Mouse (Mus musculus): Measurements from ENCODE around the gene Fbxw7. TPM values are rescaled to one million over a fixed set of nuclear protein-coding genes. Genes with fewer than 3 reads are reported as not detected.

The Fbxw7 gene
- polyA plus RNA-seq, 1 experiment from 2014 or later, result 13.8 TPM

DNA sequence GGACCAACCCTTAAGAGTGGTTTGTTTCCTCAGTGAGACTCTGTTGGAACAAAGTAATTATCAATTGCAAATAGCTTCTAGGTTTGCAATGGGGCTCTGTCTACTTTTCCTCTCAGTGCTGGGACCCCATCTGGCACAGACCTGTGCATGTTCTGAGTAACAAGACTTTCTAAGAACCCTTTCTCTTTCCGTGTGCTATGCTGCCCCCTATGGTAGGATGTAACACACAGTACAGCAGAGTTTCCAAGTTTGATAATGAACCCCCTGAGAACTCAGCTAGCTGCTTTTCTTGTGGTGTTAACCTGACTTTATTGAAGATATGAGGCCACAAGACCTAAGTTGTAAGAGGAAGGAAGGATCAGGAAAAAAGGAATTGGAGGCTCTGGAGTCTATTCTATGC is 91.5 kb downstream of the Fbxw7 start:
- 26% methylated on average over 1 of the region's 1 CpGs for WGBS

DNA sequence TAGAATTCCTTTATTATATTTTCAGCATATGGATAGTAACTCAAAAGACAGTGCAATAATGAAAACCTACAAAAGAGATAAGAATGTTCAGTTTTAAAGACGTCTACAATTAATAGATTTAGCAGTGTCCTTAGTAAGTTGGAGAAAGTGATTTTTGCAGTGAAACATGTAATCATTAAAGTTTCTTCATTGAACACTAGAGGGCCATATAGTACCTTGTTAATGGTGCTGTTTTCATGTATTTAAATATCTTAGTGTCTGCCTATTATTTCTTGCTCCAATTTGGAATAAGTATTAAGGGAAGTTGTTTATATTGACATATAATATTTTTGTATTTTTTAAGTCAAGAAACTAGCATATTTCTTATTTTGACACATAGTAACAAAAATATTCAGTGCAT is 99.2 kb downstream of the Fbxw7 start:
- Histone ChIP-seq H3K9me3 (no peaks in the 10 kb centered on the region), H3K36me3 (no peaks in the 10 kb centered on the region), H3K4me1 (no peaks in the 10 kb centered on the region), H3K9ac (no peak overlapping the region), H3K4me2 (replicated peaks) (no peak overlapping the region), H3K27ac (no peak overlapping the region), H3K27me3 (no peaks in the 10 kb centered on the region), H3K4me3 (no peak overlapping the region)
- ATAC-seq (ENCODE audit: insufficient number of reproducible peaks, insufficient read depth, low FRiP score, low TSS enrichment), result no peak
- WGBS, result 63% methylated on average over 1 of the region's 1 CpGs

More for the DNA sequence above, 91.5 kb downstream of the Fbxw7 start:
- Histone ChIP-seq H3K4me3 (no peak overlapping the region), H3K36me3 (no peaks in the 10 kb centered on the region; the same call in 1 of the 2 replicates), H3K4me1 (no peaks in the 10 kb centered on the region), H3K9me3 (no peaks in the 10 kb centered on the region), H3K27ac (no peak overlapping the region), H3K9ac (no peak overlapping the region), H3K4me2 (replicated peaks) (no peak overlapping the region), H3K27me3 (no peaks in the 10 kb centered on the region)
- ATAC-seq (ENCODE audit: insufficient number of reproducible peaks, insufficient read depth, low FRiP score, low TSS enrichment), result no peak

DNA sequence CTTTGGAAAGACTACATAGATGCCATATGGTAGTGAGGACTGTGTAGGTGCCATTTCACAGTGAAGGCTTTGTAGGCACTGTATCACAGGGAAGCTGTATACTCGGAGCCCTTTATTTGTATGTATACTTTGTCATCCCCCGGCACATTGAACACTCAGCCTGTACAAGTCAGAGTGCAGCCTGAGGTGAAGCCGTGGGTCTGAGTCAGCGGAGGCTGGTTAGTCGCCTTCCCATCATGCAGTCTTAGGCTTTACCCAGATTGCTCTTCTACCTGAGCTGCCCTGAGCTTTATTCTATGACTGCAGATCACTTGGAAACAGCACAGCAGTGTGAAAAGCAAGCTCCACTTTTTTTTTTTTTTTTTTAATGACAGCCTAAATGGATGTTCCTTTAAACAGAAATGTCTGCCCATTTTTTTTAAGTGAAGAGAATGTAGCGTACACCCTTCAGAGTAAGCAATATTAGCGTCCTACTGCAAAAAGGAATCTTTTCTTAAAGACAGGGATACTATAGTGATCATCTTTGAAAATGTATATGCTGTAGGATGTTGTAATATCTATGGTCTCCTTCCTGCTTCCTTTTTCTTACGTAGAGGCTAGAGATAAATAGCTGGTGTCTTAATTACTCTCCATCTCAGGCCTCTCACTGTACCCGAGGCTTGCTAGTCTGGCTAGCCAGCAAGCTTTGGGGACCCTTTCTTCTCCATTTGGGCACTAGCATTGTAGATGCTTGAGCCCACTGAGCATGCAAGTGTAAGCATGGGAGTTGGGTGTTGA is 103.0 kb downstream of the Fbxw7 start:
- Histone ChIP-seq H3K4me1 (no peaks in the 10 kb centered on the region), H3K27me3 (no peaks in the 10 kb centered on the region), H3K36me3 (no peaks in the 10 kb centered on the region), H3K4me3 (no peak overlapping the region), H3K27ac (no peak overlapping the region), H3K4me2 (replicated peaks) (no peak overlapping the region), H3K9ac (no peak overlapping the region), H3K9me3 (no peaks in the 10 kb centered on the region)
- ATAC-seq (ENCODE audit: insufficient number of reproducible peaks, insufficient read depth, low FRiP score, low TSS enrichment), result no peak
- WGBS, result 83% methylated on average over 9 of the region's 9 CpGs

DNA sequence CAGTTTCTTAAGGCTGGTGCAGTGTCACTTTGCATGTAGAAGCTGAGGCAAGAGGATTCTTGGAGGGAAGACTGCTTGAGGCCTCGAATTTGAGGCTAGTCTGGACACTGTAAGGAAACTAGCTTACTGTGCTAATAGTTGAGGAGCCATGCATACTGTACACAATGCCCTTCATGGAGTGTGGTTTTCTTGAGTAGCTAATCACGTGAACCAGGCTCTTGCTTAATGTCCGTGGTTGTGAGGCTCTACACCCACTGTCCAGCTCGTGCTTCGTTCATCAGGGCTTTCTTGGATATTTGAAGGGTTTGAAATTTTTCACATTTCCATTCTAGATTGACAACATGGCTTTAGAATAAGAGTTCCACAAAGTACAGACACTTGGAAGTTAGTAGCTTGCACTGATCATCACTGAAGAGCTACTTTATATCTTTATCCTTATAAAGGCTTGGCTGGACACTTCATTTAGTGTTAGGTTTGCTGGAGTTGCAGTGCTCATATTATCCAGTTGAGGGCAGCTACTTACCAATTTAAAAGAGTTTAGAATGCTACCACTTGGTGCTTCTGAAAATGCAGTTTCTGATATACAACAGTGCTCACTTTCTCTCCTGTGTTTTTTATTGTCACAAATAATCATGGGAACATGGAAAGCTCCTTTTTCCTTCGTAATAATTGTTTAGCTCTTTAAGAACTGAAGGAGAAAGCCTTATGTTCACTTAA is 106.8 kb downstream of the Fbxw7 start:
- H3K4me2 ChIP-seq (replicated peaks), result no peak overlapping the region
- H3K9me3 ChIP-seq, result no peaks in the 10 kb centered on the region
- no peak for ATAC-seq (ENCODE audit: insufficient number of reproducible peaks, insufficient read depth, low FRiP score, low TSS enrichment)
- 76% methylated on average over 6 of the region's 6 CpGs for WGBS
- no peaks in the 10 kb centered on the region for H3K4me1 ChIP-seq
- H3K36me3 ChIP-seq, result no peaks in the 10 kb centered on the region
- no peaks in the 10 kb centered on the region for H3K27me3 ChIP-seq
- no peak overlapping the region for H3K4me3 ChIP-seq
- H3K9ac ChIP-seq, result no peak overlapping the region
- no peak overlapping the region for H3K27ac ChIP-seq

DNA sequence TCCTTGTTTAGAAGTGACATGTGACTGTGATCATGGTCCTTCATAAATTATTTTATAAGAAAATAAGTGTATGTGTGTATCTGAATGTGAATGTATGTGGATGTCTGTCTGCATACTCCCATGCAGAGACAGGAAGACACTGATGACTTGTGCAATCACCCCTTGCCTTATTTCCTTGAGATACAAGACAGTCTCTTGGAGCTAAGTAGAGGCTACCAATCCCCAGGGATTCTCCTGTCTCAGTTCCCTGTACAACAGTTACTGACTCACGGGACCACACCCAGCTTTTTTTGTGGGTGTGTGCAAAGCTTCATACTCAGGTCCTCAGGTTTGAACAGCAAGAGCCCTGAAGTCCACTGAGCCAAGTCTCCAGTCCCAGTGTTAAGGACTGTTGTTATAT is 108.2 kb downstream of the Fbxw7 start:
- 60% methylated on average over 1 of the region's 1 CpGs for WGBS
- H3K9ac ChIP-seq, result no peak overlapping the region

DNA sequence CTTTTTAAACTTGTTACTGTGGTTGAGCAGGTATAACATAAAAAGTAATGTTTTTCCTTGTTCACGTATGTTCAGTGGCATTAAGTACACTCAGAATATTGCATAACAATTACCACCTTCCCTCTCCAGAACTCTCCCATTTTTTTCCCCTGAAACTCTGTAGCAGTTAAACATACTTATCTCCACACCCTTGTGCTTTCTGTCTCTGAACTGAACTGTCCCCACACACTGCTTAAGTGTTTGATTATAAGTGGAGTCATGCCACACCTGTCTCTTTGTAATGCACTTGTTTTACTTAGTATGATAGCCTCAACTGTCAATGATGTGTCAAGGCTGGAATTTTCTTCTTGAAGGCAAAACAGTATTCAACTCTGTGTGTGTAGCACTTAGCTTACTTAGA is 108.6 kb downstream of the Fbxw7 start:
- Histone ChIP-seq H3K27me3 (no peaks in the 10 kb centered on the region), H3K4me2 (replicated peaks) (no peak overlapping the region), H3K4me1 (no peaks in the 10 kb centered on the region), H3K36me3 (no peaks in the 10 kb centered on the region), H3K4me3 (no peak overlapping the region), H3K9me3 (no peaks in the 10 kb centered on the region), H3K27ac (no peak overlapping the region), H3K9ac (no peak overlapping the region)
- ATAC-seq (ENCODE audit: insufficient number of reproducible peaks, insufficient read depth, low FRiP score, low TSS enrichment), result no peak
- 89% methylated on average over 1 of the region's 1 CpGs for WGBS

More for the DNA sequence above, 108.2 kb downstream of the Fbxw7 start:
- no peaks in the 10 kb centered on the region for H3K36me3 ChIP-seq
- no peak for ATAC-seq (ENCODE audit: insufficient number of reproducible peaks, insufficient read depth, low FRiP score, low TSS enrichment)
- H3K4me3 ChIP-seq, result no peak overlapping the region
- H3K4me2 ChIP-seq (replicated peaks), result no peak overlapping the region
- no peak overlapping the region for H3K27ac ChIP-seq
- H3K4me1 ChIP-seq, result no peaks in the 10 kb centered on the region
- H3K9me3 ChIP-seq, result no peaks in the 10 kb centered on the region
- no peaks in the 10 kb centered on the region for H3K27me3 ChIP-seq

DNA sequence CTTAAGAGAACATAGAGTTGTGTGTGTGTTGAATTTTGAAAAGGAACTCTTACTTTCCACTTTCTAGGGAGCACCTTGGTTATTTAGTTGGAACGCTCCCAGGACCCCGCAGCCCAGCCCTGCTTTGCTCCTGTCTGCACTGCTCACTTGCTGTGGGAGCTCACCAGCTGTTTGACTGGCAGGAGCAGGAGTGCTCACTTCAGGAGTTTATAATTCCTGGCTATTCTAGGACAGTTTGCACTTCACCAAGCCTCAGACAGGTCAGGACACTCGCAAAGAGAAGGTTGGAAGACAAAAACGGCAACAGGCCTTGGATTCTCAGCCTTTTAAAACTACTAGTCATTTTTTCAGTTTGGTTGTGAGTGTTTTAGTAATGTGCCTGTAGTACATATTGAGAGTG is 110.2 kb downstream of the Fbxw7 start:
- ATAC-seq (ENCODE audit: insufficient number of reproducible peaks, insufficient read depth, low FRiP score, low TSS enrichment), result no peak

DNA sequence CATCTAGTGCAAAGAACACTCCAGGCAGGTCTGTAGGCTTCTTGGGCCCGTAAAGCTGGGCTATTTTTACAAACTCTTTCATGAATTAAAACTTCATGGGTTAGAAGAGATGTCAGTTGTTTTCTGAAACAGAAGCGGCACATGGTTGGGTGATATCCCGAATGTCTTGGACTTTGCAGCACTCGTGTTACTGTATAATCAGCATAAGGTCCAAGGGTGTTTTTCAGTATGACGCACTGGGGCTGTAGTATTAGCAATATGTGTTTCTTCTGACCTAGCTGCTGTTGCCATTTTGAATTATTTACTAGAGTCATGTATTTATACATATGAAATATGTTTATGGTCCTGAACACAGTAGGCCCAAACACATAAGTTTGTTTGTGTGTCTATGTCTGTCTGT is 111.1 kb downstream of the Fbxw7 start:
- Histone ChIP-seq H3K4me1 (no peaks in the 10 kb centered on the region), H3K27ac (no peak overlapping the region), H3K36me3 (no peaks in the 10 kb centered on the region), H3K4me3 (no peak overlapping the region), H3K9me3 (no peaks in the 10 kb centered on the region), H3K27me3 (no peaks in the 10 kb centered on the region), H3K9ac (no peak overlapping the region), H3K4me2 (replicated peaks) (no peak overlapping the region)
- no peak for ATAC-seq (ENCODE audit: insufficient number of reproducible peaks, insufficient read depth, low FRiP score, low TSS enrichment)
- WGBS, result 82% methylated on average over 5 of the region's 5 CpGs

More for the DNA sequence above, 110.2 kb downstream of the Fbxw7 start:
- H3K36me3 ChIP-seq, result no peaks in the 10 kb centered on the region
- no peak overlapping the region for H3K9ac ChIP-seq
- 73% methylated on average over 4 of the region's 4 CpGs for WGBS
- no peaks in the 10 kb centered on the region for H3K4me1 ChIP-seq
- H3K27me3 ChIP-seq, result no peaks in the 10 kb centered on the region
- H3K4me3 ChIP-seq, result no peak overlapping the region
- H3K27ac ChIP-seq, result no peak overlapping the region
- H3K4me2 ChIP-seq (replicated peaks), result no peak overlapping the region
- no peaks in the 10 kb centered on the region for H3K9me3 ChIP-seq

DNA sequence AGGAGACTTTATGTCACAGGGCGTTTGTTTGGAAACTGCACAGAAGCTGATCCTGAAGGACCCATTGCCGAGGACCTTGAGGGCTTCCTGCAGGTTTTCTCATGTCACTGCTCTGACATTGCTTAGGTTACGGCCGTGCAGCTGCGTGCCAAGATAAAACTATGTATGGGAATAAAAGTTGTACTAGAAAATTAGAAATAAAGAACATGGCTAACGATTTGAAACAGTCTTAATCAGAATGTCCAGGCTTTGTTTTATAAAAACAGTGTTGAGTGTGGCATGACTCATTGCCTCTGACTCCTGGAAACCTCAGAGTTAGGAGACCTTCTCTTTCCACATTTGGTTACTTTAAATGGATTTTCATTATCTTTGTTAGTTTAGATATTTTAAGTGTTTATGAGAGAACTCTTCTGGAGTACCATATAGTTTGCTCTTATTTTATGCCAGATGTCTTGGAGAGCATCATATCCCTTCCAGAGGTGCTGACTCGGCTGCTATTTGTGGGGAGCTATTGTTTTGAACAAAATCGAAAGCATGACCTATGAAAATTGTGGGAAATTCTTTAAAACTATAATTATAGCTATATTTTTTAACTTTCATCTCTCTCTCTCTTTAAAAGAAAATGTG is 112.2 kb downstream of the Fbxw7 start:
- Histone ChIP-seq H3K9ac (no peak overlapping the region), H3K9me3 (no peaks in the 10 kb centered on the region), H3K36me3 (no peaks in the 10 kb centered on the region), H3K4me2 (replicated peaks) (no peak overlapping the region), H3K4me3 (no peak overlapping the region), H3K27me3 (no peaks in the 10 kb centered on the region), H3K27ac (no peak overlapping the region), H3K4me1 (no peaks in the 10 kb centered on the region)
- WGBS, result 83% methylated on average over 8 of the region's 8 CpGs
- no peak for ATAC-seq (ENCODE audit: insufficient number of reproducible peaks, insufficient read depth, low FRiP score, low TSS enrichment)

DNA sequence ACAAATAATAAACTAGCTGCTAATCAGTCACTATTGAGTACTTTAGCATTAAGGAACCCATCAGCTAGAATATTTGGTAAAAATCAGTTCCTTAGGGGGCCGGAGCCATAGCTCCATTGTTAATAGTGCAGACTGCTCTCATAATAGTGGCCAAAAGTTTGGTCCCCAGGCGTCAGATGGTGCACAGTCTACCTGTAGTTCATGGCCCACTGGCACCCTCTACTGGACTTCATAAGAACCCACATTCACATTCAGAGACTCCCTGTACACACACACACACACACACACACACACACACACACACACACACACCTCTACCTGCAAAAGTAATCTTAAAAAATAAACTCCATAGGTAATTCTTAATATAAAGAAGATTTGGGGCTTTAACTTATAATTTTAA is 112.8 kb downstream of the Fbxw7 start:
- ATAC-seq (ENCODE audit: insufficient number of reproducible peaks, insufficient read depth, low FRiP score, low TSS enrichment), result no peak
- Histone ChIP-seq H3K4me1 (no peaks in the 10 kb centered on the region), H3K4me2 (replicated peaks) (no peak overlapping the region), H3K27me3 (no peaks in the 10 kb centered on the region), H3K9ac (no peak overlapping the region), H3K4me3 (no peak overlapping the region), H3K9me3 (no peaks in the 10 kb centered on the region), H3K36me3 (no peaks in the 10 kb centered on the region), H3K27ac (no peak overlapping the region)
- WGBS, result 93% methylated on average over 2 of the region's 2 CpGs

DNA sequence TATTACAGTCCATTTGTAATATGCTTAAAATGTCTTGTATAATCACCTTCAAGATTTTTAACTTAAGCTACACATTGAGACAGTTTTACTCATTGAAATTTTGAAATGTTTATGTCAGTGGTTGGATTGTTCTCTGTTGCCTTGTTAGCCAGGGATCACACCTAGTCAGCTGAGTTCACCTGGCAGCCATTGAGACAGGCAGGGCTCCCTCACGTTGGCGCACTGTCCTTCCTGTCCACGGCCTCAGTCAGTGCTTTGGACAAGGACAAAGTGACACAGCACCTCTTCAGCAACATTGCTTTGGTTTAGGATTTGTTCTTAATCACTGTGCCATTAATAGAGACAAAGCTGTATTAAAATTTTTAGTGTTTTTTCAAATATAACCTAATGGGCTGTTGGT is 114.1 kb downstream of the Fbxw7 start:
- Histone ChIP-seq H3K36me3 (no peaks in the 10 kb centered on the region), H3K4me3 (no peak overlapping the region), H3K9ac (no peak overlapping the region), H3K4me2 (replicated peaks) (no peak overlapping the region), H3K9me3 (no peaks in the 10 kb centered on the region), H3K27ac (no peak overlapping the region), H3K4me1 (no peaks in the 10 kb centered on the region), H3K27me3 (no peaks in the 10 kb centered on the region)
- ATAC-seq (ENCODE audit: insufficient number of reproducible peaks, insufficient read depth, low FRiP score, low TSS enrichment), result no peak
- 92% methylated on average over 3 of the region's 3 CpGs for WGBS

DNA sequence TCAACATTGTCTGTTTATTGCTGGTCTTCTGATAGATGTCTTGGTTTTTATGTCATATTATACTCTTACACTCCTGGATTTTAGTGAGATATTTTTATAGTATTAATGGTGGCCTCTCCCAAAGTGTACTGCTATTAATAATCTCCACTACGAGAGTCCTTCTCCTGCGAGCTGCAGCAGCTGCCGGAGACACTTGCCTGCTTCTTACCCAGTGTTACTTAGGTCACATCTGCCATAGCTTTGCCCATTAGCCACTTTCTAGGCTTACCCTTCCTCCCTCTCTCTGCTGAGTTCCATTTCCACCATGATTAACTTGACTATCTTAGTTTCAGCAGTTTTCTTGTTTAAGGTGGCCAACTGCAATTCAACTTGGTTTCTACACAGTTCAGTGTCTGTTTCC is 115.6 kb downstream of the Fbxw7 start:
- no peak for ATAC-seq (ENCODE audit: insufficient number of reproducible peaks, insufficient read depth, low FRiP score, low TSS enrichment)
- no peaks in the 10 kb centered on the region for H3K9me3 ChIP-seq
- no peaks in the 10 kb centered on the region for H3K4me1 ChIP-seq
- WGBS, result 83% methylated on average over 3 of the region's 3 CpGs
- H3K36me3 ChIP-seq, result no peaks in the 10 kb centered on the region
- no peaks in the 10 kb centered on the region for H3K27me3 ChIP-seq
- no peak overlapping the region for H3K9ac ChIP-seq
- no peak overlapping the region for H3K4me3 ChIP-seq
- no peak overlapping the region for H3K27ac ChIP-seq
- no peak overlapping the region for H3K4me2 ChIP-seq (replicated peaks)
